Mouse (Mus musculus) layer of hippocampus, adult 2 months (tissue): ENCODE measurements around the gene Skp2. TPM values are rescaled to one million over a fixed set of nuclear protein-coding genes. Genes with fewer than 3 reads are reported as not detected.

ENCODE experiments used
- DNase-seq, 2 experiments: peaks; one replicate each; pipeline ENCODE4 v3.0.0; 2022; ENCODE audit warnings: low spot score in 2 of 2
- H3K27ac ChIP-seq: fragments of 200-600 bp; 2 replicates; pipeline ENCODE4 v1.8.1; 2022
- H3K4me3 ChIP-seq: fragments of 200-600 bp; 2 replicates; pipeline ENCODE4 v1.8.1; 2022; ENCODE audit warnings: mild to moderate bottlenecking
- CTCF ChIP-seq: fragments of 200-600 bp; conservative IDR thresholded peaks from 2 replicates; pipeline ENCODE4 v1.8.1; 2022; ENCODE audit warnings: antibody characterized with exemption, mild to moderate bottlenecking, moderate library complexity
- total RNA-seq, 2 experiments: library from RNA; stranded (reverse); gene quantifications; 2 replicates each; pipeline ENCODE4 v1.2.3; 2021

Gene Skp2
- total RNA-seq, 2 experiments from 2014 or later = 4.6 to 4.9 TPM

DNA sequence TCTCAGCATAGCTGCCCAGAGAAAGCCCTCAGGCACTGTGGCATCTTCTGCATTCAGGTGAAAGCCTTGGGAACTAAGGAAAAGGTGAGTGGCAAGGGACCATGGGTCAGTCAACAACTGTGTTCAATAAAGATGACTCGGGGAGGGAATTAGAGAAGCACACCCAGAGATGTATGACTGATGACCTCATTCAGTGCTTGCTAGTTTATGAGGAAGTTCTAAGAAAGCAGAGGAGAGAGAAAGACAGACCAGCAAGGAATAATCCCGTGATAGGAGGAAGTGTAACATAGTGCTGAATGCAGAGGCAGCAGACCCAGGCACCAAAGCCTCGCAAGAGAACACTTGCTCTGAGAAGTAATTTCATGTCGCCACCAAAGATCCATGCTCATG, 23.7 kb downstream of the Skp2 start:
- DNase-seq = no peak
- no peak overlapping the region for H3K27ac ChIP-seq
- no peak for TF ChIP-seq CTCF
- H3K4me3 ChIP-seq = no peak overlapping the region

DNA sequence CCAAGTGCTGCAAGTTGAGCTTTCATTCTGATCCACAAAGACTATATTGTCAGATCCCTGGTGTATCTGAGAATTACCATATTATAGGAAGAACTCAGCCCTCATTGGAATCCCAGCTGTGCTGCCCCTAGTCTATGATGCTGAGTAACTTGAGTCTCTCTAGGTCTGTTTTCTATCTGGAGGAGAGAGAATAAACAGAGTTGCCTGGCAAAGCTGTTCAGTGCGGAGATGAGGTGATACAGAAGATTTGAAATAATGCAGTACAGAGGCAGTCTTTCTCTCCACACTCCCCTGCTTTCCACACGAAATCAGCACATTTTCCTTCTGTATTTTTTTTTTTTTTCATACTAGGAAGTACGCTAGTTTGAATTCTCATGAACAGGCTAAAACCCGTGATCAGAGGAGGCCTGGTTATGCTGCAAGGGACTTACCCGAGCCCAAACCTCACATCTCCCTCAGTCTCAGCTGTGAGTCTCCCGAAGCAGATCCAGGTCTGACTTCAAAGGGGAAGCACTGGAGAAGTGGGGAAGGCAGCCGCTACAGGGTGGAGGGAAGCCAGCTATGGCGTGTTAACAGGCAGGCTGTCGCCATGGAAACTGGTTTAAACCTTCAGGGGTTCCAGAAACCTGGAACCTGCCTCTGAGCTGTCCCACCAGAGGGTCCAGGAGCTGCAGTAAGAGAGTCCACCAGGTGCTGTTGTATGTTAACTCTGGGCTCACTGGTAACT, 24.3 kb downstream of the Skp2 start:
- Histone ChIP-seq H3K4me3 (no peak overlapping the region), H3K27ac (no peak overlapping the region)
- TF ChIP-seq CTCF = no peak
- no peak for DNase-seq

DNA sequence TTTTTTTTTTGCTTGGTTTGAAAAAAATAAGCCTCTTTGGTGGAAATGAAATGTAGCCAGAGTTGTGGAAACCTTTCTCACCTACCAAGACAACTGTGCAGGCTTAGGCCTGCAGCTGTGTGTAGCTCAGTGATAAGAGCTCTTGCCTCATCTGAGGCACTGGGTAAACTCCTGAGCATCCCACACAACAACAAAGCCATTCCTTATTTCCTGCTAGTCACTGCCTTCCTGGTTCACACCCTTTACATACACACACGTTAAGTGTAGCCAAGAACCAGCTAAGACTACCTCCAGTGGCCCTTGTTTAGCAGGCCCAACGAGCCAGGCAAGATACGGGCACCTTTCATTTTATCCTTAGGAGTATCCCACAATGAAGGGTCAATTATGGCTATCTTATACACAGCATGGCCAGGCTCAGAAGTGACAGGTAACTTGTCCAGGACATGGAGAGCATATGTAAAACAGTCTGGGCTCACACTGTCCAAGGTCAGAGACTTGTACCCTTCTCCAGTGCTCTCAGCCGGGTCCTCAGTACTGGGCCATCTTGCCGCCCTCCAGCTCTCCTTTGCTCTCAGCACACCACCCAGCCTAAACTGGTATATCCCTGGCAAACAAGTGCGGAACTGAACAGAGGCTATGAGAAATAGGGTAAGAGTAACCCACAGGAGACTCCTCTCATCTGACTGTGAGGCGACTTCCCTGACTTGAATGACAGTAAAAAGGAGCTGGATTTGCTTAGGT, 28.0 kb downstream of the Skp2 start:
- no peak overlapping the region for H3K27ac ChIP-seq
- H3K4me3 ChIP-seq = no peak overlapping the region
- TF ChIP-seq CTCF = no peak
- DNase-seq = no peak

DNA sequence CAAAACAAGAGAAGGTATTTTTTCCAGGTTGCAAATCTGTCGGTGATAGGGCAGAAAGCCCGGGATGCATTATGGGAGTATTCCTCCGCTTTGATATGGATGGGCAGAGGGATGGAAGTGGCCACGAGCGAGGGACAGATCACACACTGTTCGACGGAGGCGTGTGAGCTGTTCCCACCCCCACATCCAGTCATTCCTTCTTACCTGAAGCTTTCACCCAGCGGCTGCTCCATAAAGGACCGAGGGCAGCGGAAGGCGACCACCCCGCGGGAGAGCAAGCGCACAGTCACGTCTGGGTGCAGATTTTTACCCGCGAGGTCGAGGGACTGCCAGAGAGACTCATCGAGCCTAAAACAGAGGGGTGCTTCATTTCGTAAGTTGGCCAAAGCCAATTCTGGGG, 30.4 kb downstream of the Skp2 start:
- H3K27ac ChIP-seq = no peak overlapping the region
- TF ChIP-seq CTCF = no peak
- no peak overlapping the region for H3K4me3 ChIP-seq
- DNase-seq = no peak

DNA sequence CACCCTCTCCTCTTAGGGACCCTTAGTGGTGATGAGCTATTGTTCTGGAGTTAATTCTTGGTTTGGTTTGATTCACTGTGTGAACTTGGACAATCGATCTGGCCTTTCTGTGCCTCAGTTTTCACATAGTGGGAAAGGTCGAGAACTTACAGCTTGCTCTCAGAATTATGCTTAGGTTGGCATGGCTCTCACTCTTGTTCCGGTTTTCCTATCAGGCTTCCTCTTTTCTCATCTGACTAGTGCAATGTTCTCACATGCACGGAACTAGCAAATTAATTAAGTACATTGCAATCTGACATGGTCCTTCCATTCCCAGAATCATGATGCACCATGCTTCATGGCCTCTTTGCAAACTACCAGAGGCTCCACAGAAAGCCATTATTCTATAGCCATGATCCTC, 32.2 kb downstream of the Skp2 start:
- TF ChIP-seq CTCF = no peak
- H3K27ac ChIP-seq = no peak overlapping the region
- DNase-seq = no peak
- no peak overlapping the region for H3K4me3 ChIP-seq

DNA sequence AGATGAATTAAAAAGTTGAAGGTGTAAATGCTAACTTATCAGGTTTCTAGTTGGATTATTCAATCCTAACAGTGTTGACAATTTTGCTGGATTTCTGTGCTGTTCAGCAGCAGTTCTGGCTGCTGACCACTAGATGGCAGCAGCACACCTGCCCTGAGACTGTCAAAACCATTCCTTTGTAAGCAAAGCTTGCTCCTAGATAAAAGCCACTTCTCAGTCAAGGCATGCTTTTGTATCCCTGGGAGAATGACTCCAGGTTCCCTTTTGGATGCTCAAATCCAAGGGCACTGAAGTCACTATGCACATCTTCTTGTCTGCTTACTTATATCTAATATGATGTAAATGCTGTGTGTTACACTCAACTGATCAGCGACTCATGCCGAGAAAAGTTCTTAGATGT, 35.1 kb downstream of the Skp2 start:
- Histone ChIP-seq H3K27ac (no peak overlapping the region), H3K4me3 (no peak overlapping the region)
- peak; percentile 35 to 50 for DNase-seq
- peak; percentile 100 for TF ChIP-seq CTCF

DNA sequence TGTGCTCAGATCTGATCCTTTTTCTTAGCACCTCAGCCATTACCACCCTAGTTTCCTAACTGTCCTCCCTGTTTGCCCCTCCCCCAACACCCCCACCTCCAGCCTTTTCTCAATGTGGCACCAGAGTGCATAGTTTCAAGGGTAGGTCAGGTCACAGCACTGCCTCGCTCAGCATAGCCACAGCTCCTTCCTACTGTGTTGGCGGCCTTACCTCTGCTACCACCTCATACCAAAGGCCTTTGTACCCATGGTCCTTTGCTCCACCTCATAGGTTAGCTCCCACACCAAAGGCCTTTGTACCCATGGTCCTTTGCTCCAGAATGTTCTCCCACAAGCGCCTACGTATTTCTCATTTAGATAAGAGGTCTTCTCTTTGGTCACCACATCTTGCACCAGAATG, 36.4 kb downstream of the Skp2 start:
- H3K27ac ChIP-seq = no peak overlapping the region
- no peak for TF ChIP-seq CTCF
- no peak overlapping the region for H3K4me3 ChIP-seq
- no peak for DNase-seq

DNA sequence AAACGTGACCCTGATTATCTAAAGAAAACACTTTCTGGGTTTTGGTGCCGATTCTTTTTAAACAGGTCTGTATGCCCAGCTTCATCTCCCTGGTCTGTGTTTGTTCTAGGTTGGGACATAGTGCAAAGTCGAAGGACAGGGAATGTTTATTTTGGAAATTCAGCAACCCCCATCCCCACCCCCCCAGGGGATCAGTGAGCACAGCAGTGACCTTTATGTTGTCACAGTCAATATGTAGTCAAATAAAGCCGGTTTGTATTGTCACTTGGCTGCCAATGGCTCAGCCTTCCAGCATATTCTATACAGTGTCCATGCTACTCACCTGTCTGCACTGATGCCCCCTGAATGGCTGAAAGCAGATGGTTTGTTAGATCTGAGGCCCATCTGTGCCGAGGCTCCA, 40.6 kb downstream of the Skp2 start:
- no peak for TF ChIP-seq CTCF
- Histone ChIP-seq H3K4me3 (no peak overlapping the region), H3K27ac (no peak overlapping the region)
- no peak for DNase-seq

DNA sequence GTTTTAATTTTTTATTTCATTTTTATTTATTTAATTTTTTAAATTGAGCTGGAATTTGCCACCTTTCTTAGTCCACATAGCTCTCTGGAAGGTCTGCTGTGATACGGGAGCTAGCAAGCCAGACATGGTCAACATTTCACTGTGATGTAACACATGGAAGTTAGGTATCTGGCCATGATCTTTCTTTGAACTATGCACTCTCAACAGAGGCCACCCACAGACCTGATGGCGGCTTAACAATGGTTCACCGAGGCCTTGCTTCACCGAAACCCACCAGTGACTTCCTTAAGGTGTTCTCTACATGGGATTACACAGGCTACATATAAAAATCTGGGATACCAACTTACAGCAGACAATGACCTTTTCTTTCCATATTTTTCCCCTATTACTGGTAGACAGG, 41.1 kb downstream of the Skp2 start:
- Histone ChIP-seq H3K4me3 (no peak overlapping the region), H3K27ac (no peak overlapping the region)
- no peak for TF ChIP-seq CTCF
- no peak for DNase-seq

DNA sequence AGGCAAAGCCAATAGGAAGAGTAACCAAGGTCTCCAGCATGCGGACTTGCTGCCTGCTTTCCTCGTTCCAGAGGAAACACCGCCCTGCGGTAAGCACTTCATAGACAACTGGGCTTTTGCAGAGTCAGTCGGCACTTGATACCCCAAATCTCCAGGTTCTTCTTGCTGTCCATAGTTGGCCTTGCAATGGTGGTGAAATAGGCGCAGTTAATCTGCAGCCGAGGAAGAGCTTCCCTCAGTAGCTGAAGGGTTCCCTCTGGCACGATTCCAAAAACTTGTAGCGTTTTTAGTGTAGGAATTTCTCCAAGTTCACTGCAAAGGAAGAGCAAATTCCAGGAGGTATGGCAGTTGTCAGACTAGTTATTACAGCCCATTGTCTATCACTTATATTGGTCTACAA, 41.7 kb downstream of the Skp2 start:
- TF ChIP-seq CTCF = no peak
- no peak overlapping the region for H3K4me3 ChIP-seq
- no peak for DNase-seq
- no peak overlapping the region for H3K27ac ChIP-seq

DNA sequence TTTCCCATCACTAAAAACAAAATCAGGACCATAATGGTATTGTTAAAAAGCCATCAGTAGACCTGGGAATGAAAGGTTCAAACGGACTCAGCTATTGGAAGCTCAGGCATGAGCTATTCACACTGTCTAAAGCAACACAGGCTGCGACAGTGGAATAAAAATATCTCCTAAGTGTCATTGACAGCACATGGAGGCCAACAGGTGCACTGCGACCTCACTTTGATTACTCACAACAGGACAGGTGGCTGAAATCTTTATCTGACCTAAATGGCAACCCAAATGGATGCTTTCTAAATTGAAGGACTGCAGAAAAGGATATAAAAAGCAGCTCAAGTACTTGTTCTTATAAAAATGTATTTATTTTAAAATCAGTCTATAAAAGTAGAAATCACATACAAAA, 43.6 kb downstream of the Skp2 start:
- no peak for DNase-seq
- Histone ChIP-seq H3K27ac (no peak overlapping the region), H3K4me3 (no peak overlapping the region)
- TF ChIP-seq CTCF = no peak

DNA sequence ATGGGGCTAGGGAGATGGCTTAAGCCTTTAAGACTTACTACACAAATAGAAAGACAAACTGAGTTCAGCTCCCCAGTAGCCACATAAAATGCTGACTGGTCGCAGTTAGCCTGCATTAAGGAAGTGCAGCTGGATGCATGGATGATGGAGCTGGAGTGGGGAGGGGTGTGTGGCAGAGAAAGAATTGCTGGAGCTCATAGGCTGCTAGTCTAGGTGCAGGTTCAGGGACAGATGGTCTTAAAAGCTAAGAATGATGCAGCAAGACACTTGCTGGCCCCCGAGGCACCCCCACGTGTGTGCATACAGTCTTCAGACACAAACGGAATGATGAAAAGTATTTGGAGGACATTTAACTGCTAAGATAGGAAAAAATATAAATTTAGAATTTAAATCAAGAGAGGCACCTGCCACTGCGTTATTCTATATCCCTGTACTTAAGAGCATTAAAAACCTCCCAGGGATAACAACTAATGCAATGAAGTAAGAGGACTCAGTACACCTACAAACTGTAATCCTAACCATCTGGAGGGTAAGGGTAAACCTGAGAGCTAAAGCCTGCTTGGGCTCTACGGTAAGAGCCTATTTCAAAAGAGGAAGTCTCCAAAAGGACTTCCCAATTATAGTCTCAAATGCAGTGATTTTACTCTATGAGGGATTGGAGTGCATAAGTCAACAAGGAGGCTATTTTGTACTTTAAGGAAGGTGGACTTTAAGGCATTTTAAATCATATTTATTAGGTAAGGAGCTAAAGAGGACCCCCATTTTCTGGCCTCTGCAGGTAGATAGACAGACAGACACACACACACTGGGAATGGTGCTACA, 44.5 kb downstream of the Skp2 start:
- no peak overlapping the region for H3K4me3 ChIP-seq
- H3K27ac ChIP-seq = no peak overlapping the region
- no peak for DNase-seq
- no peak for TF ChIP-seq CTCF

DNA sequence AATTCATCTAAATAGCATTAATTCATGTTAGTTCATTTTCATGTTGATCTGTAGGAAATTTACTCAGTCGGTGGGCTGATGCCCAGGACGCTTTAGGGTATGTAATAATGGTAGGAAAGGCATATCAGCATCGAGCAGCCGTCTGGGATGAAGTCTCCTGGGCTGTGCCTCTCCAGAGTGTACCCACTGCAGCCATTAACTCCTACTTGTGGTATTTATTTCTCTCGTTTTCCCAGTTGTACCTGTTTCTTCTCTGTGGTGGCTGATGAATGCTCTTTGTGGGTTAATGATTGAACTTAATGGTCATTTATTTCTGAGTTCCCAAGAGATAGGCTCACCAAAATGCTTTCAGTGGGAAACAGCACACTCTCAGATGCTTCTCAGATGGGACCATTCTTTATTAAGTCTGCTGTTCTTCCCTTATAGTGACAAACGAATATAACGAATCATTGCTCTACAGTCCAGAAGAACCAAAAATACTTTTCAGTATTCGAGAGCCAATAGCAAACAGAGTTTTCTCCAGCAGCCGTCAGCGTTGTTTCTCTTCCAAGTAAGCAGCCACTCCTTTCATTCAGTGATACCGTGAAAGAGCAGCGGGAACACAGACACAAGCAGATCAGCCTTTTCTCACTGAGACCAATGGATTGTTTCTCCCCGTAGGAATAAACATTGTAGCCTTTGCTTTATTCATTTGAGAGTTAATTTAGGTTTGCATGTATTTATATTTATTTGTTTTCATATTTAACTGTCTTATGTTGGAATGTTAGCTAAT, 48.7 kb downstream of the Skp2 start:
- Histone ChIP-seq H3K27ac (no peak overlapping the region), H3K4me3 (no peak overlapping the region)
- DNase-seq = no peak
- no peak for TF ChIP-seq CTCF
